Mouse (Mus musculus): ENCODE results near the gene Ccdc152. TPM values are rescaled to one million over a fixed set of nuclear protein-coding genes. Genes with fewer than 3 reads are reported as not detected.
"Not testable (repeated sequence)": the region's sequence is repeated elsewhere in the genome, so short reads cannot be mapped to it uniquely, and the experiment has no call there.

Ccdc152 gene
- polyA plus RNA-seq, 1 experiment from 2014 or later, result 22.5 TPM

DNA sequence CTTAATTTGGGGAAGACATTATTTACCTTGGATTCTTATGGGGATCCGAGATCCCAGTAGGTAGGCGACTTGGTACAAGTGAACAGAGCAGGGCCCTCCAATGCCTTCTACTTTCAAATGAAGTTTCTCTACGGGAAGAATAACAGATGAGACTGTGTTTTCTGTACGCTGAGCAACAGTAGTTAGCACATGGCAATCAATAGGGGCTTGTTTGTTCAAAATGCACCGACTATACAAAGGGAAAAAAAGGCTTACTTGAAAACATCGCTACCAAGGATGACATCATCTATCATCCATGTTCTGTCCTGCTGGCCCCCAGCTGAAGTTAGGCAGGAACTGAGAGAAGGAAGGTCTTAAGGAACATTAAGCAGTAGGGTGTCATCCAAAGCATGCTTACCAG is 35.1 kb downstream of the Ccdc152 start, which contains the start of gene Selenop:
TSS of gene Selenop (plus strand) at position 301 of the 400 bp plus-strand sequence.
- WGBS (ENCODE audit: missing documents), result 95% methylated on average over 6 of the region's 6 CpGs
- peak within 1 kb of the TSS; percentile 99 for H3K27ac ChIP-seq
- H3K36me3 ChIP-seq (ENCODE audit: inconsistent target), result no peaks in the 10 kb centered on the region; the same call in 1 of the 2 replicates
- H3K4me3 ChIP-seq (ENCODE audit: inconsistent target), result no peak within 1 kb of the TSS
- peaks cover 24% of the 10 kb centered on the region for H3K79me2 ChIP-seq (ENCODE audit: inconsistent target)

DNA sequence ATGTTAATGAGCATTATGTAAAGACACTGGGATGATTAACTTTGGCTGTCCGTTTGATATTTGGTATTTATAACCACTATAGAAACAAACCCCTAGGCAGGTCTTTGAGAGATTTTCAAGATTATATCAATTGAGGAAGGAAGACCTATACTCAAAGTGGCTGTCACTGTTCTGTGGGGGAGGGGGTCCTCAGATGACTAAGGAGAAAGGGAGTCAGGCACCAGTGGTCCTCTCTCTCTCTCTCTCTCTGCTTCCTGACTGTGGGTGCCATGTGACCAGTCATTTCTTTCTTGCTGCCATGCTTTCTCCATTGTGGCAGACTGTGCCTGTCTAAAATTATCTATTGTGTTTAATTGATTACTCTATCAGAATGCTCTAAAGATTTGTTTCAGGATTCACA is 38.5 kb downstream of the Ccdc152 start:
- no peak overlapping the region for H3K27ac ChIP-seq
- H3K4me3 ChIP-seq (ENCODE audit: inconsistent target), result no peak overlapping the region
- 79% methylated on average over 1 of the region's 1 CpGs for WGBS (ENCODE audit: missing documents)
- no peaks in the 10 kb centered on the region for H3K79me2 ChIP-seq (ENCODE audit: inconsistent target)
- H3K36me3 ChIP-seq (ENCODE audit: inconsistent target), result no peaks in the 10 kb centered on the region

DNA sequence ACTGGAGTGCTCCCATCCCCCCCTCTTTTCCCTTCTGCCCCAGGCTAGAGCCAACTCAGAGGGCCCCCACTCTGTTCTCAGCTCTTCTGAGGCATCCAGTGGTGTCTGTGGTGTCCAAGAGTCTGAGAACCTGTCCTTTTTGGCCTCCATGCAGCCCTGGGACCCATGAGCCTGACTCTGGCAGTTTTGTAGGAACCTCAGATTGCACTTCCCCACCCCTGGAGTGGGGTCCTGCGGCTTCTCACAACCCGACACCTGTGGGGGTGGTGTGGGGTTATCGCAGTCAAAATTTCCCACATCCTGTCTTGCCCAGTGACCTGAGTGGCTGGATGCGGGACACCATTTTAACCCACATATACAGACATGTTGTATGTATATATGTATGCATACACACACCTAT is 39.0 kb downstream of the Ccdc152 start:
- no peak overlapping the region for H3K27ac ChIP-seq
- 59% methylated on average over 3 of the region's 4 CpGs for WGBS (ENCODE audit: missing documents)

DNA sequence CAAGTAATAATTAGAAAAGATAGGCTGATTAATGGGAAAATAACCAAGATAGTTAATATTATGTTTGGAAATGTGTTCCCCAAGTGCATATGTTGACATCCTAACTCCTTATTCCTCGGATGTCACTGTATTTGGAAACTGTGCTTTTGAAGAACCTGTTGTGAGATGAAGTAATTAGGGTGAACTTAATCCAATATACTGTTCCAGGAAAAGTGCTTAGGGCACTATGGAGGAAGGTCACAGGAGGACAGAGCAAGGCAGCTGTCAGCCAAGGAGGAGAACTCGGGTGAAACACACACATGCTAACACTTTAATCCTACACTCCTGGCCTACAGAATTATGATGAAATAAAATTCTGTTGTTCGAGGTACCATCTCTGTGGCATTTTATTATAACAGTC is 40.4 kb downstream of the Ccdc152 start:
- WGBS (ENCODE audit: missing documents), result 89% methylated on average over 3 of the region's 3 CpGs
- H3K4me3 ChIP-seq (ENCODE audit: inconsistent target), result no peak overlapping the region
- no peaks in the 10 kb centered on the region for H3K36me3 ChIP-seq (ENCODE audit: inconsistent target)
- no peaks in the 10 kb centered on the region for H3K79me2 ChIP-seq (ENCODE audit: inconsistent target)
- no peak overlapping the region for H3K27ac ChIP-seq

More for the DNA sequence above, 39.0 kb downstream of the Ccdc152 start:
- Histone ChIP-seq H3K79me2 (ENCODE audit: inconsistent target) (no peaks in the 10 kb centered on the region), H3K36me3 (ENCODE audit: inconsistent target) (no peaks in the 10 kb centered on the region), H3K4me3 (ENCODE audit: inconsistent target) (no peak overlapping the region)

DNA sequence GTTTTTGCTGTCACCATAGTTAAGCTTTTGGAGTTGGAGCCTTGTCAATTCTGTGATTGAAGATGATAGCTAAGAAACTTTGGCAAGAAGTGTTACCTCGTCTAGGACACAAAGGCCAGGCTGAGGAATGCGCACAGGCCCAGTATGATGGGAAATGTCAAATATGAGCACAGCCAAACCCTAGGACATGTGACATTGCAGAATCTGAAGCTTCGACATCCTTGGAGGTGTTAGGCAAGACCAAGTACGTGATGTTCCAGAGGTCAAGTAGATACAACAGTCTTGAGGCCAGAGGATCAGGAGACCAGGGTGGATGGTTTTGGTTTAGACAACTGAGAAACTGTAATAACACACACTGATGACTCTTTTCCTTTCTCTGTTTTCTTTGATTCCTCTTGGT is 43.0 kb downstream of the Ccdc152 start:
- H3K4me3 ChIP-seq (ENCODE audit: inconsistent target), result no peak overlapping the region
- H3K79me2 ChIP-seq (ENCODE audit: inconsistent target), result no peaks in the 10 kb centered on the region
- no peaks in the 10 kb centered on the region for H3K36me3 ChIP-seq (ENCODE audit: inconsistent target)
- H3K27ac ChIP-seq, result no peak overlapping the region
- WGBS (ENCODE audit: missing documents), result 93% methylated on average over 4 of the region's 4 CpGs

DNA sequence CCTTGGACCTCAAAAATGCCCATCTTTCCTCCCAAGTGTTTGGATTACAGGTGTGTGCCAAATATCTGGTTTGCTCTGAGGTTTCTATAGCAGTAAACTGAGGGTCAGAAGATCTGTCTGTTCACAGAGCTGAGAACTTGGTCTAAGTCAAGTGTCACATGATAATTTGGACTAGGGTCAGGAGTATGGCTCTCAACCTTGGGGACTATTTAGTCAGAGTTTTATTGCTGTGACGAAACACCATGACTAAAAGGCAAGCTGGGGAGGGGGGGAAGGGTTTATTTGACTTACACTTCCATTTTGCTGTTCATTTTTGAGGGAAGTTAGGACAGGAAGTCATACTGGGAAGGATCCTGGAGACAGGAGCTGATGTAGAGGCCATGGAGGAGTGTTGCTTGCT is 44.3 kb downstream of the Ccdc152 start:
- 58% methylated on average over 1 of the region's 1 CpGs for WGBS (ENCODE audit: missing documents)
- H3K27ac ChIP-seq, result peak overlapping the region; percentile 48
- no peaks in the 10 kb centered on the region for H3K36me3 ChIP-seq (ENCODE audit: inconsistent target)
- no peak overlapping the region for H3K4me3 ChIP-seq (ENCODE audit: inconsistent target)
- no peaks in the 10 kb centered on the region for H3K79me2 ChIP-seq (ENCODE audit: inconsistent target)

DNA sequence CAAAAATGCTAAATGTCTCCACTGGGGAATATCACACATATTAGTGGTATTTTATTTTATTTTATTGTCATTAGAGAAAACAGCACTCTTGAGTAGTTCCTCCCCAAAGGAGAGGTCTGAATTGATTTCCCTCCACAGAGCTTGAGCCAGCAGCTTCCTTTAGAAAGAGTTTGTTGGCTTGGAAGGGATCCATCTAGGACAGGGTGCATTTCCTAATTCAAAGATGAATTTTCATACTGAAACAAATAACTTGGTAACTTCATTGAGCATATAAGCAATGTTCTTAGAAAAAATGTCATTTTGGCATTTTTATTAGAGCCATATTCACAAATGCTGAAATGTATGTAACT is 51.6 kb downstream of the Ccdc152 start:
- H3K4me3 ChIP-seq (ENCODE audit: inconsistent target), result no peak overlapping the region
- peak overlapping the region; percentile 87 for H3K27ac ChIP-seq

DNA sequence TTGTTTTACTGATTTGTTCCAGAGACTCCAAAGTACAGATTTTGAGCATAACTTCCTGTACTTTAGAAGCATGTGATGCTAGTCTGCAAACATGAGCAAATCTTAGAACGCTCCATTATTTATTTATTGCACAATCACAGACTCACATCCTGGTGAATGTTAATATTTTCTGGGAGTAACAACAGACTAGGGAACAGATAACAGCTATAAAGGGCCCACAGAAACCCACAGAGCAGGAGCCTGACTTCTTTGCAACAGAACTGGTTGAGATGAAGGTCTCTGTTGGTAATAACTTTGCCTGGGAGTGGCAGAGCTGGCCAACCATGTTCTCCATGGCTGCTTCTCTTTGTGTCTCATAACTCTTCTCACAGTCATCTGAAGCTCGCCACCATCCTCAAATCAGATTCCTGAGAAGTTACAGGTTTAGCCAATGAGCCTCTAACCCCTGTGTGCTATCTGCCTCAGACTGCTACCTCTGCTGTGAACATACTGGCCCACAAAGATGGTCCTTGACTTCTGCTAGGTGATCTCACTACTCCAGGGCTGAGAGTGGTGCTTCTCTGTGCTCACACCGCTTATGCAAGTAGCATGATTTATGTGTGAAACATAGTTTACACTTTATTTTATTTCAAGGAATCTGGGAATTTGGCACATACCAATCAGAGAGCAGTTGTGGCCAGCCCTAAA is 52.2 kb downstream of the Ccdc152 start:
- Histone ChIP-seq H3K36me3 (ENCODE audit: inconsistent target) (no peaks in the 10 kb centered on the region), H3K27ac (peak overlapping the region; percentile 87)
- WGBS (ENCODE audit: missing documents), result 80% methylated on average over 3 of the region's 3 CpGs

More for the DNA sequence above, 51.6 kb downstream of the Ccdc152 start:
- Histone ChIP-seq H3K36me3 (ENCODE audit: inconsistent target) (no peaks in the 10 kb centered on the region), H3K79me2 (ENCODE audit: inconsistent target) (no peaks in the 10 kb centered on the region)

DNA sequence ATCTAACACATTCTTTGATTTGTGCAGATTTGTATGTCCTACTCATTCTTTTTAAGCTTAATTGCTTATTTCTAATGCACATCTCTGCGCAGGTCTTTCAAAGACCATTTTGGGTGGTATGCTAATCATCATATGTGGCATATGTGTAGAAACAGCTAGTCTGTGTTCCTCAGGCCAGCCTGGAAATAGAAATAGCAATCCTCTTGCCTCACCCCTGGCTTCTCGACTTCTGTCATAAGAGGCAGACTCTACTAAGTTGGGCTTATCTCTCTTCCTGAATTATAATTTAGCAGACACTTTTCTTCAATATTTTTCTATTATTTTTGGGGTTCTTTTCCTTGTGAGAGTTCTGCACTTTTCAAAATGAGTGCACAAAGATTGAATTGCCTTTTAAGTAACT is 52.7 kb downstream of the Ccdc152 start:
- no peaks in the 10 kb centered on the region for H3K79me2 ChIP-seq (ENCODE audit: inconsistent target)
- WGBS (ENCODE audit: missing documents), result 72% methylated on average over 2 of the region's 2 CpGs
- H3K36me3 ChIP-seq (ENCODE audit: inconsistent target), result no peaks in the 10 kb centered on the region
- H3K27ac ChIP-seq, result peak overlapping the region; percentile 87
- no peak overlapping the region for H3K4me3 ChIP-seq (ENCODE audit: inconsistent target)

More for the DNA sequence above, 52.2 kb downstream of the Ccdc152 start:
- Histone ChIP-seq H3K79me2 (ENCODE audit: inconsistent target) (no peaks in the 10 kb centered on the region), H3K4me3 (ENCODE audit: inconsistent target) (no peak overlapping the region)

DNA sequence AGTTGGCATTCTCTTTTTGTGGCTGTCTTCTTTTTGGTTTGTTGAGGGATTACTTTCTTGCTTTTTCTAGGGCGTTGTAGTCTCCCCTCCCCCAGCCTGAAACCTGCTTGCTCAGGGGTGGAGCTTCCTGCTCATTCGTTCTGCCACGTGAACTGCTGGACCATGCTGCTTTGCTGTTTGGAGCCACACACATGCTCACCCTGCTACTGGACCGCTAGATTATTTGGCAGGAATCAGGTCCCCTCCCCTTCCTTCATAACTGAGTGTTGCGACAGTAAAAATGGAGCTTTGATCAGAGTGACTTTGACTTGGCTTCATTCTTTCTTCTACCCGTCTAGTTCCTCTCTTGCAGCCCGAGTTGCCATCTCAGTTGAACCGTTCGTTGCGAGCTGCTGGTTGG is 58.3 kb downstream of the Ccdc152 start:
- not testable (repeated sequence) for H3K79me2 ChIP-seq (ENCODE audit: inconsistent target); H3K4me3 ChIP-seq (ENCODE audit: inconsistent target); H3K27ac ChIP-seq; H3K36me3 ChIP-seq (ENCODE audit: inconsistent target)
- WGBS (ENCODE audit: missing documents), result 85% methylated on average over 10 of the region's 10 CpGs

DNA sequence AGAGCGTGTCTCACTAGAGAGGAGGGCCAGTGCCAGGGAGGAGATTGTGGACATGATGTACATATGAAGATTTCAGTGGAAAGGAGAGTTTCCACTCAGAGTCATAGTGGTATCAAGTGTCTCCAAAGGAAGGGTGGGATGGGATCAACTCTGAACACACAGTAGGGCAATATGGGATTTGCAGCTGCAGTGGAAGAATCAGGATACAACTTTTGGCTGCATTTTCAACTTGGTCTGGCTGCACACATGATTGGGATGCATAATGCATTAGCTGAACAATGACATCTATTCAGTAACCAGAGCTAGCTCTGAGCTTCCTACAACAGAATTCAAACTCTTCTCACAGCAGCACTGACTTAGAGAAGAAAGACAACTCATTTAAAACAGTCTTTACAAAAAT is 65.4 kb downstream of the Ccdc152 start:
- Histone ChIP-seq H3K4me3 (ENCODE audit: inconsistent target) (no peak overlapping the region), H3K27ac (no peak overlapping the region), H3K36me3 (ENCODE audit: inconsistent target) (no peaks in the 10 kb centered on the region), H3K79me2 (ENCODE audit: inconsistent target) (no peaks in the 10 kb centered on the region)
- WGBS (ENCODE audit: missing documents), result 94% methylated on average over 1 of the region's 1 CpGs

DNA sequence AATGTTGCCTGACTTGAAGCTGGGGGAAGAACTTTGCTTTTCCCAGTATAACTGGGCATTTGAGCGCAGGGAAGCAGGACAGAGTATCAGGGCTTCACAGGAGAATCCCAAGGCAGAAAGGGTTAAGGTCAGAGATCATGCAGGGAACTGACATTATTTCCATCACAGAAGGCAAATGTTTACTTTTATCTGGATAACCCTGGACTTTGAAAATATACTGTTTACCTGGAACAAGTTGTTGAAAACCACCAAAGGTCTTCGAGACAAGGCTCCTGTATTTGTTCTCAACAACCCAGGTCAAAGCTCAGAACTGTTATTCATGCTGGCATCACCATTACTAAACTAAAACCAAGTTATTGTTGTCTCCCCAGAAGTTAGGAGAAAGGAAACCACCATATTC is 67.0 kb downstream of the Ccdc152 start:
- Histone ChIP-seq H3K4me3 (ENCODE audit: inconsistent target) (no peak overlapping the region), H3K79me2 (ENCODE audit: inconsistent target) (no peaks in the 10 kb centered on the region), H3K27ac (no peak overlapping the region), H3K36me3 (ENCODE audit: inconsistent target) (no peaks in the 10 kb centered on the region)
- WGBS (ENCODE audit: missing documents), result 100% methylated on average over 2 of the region's 2 CpGs

DNA sequence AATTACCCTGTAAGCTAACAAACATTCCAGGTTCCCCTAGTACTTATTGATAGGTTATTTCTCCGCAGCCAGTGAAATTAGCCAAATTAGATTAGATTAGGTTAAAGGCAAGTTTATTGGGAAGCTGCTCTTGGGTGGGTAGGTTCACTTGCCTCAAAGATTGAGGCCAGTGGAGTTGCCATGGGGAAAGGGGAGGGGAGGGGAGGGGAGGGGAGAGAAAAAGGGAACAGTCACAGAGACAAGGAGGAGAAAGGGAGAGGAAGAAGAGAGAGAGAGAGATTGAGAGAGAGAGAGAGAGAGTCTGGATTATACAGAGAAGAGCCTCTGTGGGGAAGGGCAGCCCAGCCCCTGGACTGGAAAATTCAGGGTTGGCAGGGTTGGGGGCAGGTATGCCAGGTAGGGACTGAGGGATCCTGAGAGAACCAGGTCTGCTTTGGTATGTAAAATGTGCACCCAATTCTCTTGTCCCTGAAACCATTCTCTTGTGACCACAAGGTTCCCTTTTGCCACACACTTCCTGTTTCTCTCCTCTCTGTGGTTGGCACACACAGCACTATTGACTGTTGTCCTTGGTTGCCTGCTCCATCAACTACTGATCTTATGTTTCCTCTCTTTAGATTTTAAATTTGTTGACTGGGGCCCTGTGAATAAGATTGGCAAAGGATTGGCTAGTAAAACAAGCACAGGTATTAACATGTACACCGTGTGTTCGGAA is 69.3 kb downstream of the Ccdc152 start:
- Histone ChIP-seq H3K4me3 (ENCODE audit: inconsistent target) (no peak overlapping the region), H3K36me3 (ENCODE audit: inconsistent target) (no peaks in the 10 kb centered on the region), H3K79me2 (ENCODE audit: inconsistent target) (no peaks in the 10 kb centered on the region), H3K27ac (peak overlapping the region; percentile 97)
- 36% methylated on average over 3 of the region's 3 CpGs for WGBS (ENCODE audit: missing documents)

DNA sequence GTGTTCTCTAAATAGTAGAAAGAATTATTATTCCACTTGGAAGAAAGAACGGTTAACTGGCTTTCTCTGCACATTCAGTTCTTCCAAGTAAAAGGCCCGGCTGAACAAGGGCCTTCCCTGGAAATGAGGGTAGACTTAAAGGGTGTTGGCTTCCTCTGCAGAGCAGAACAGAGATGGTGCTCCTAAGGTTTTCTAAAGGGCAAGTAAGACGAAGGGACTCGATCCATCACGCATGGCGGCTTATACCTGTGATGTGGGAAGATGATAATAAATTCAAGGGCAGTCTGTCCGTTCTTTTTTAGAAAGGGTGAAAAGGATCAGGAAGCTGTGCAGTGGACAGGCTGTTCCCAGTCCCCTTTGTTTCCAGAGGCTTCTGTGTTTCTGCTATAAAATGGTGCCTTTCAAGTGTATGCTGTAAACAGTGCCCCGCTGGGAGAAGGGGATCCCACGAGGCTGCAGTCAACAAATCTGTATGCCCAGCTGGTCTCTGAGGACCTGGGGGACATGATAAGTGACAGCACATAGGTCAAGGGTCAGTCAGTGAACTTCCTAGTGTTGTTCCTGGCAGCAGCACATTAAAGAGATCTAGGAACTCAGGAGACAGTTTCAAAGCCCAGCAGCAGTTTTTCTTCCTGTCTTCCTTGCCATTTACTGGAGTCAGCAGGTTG is 71.0 kb downstream of the Ccdc152 start:
- 87% methylated on average over 9 of the region's 9 CpGs for WGBS (ENCODE audit: missing documents)
- peak overlapping the region; percentile 97 for H3K27ac ChIP-seq
- no peaks in the 10 kb centered on the region for H3K79me2 ChIP-seq (ENCODE audit: inconsistent target)
- H3K36me3 ChIP-seq (ENCODE audit: inconsistent target), result no peaks in the 10 kb centered on the region
- H3K4me3 ChIP-seq (ENCODE audit: inconsistent target), result no peak overlapping the region

DNA sequence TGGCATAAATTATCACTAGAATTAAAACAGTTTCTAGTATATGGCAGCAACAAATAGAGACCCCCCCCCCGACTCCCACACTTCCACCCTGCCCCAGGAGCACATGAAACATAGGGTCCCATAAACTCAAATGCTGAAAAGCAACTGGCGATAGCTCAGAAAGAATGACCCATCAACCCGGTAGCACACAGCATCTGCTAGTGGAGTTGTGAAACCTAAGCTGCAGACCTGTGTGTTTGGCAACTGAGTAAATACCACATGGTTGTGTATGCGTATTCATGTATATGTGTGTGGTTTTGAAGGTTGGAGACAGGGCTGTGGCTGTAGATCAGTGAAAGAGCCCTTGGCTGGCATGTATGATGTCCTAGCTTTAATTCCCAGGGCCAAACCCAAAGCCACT is 72.3 kb downstream of the Ccdc152 start:
- Histone ChIP-seq H3K36me3 (ENCODE audit: inconsistent target) (no peaks in the 10 kb centered on the region), H3K4me3 (ENCODE audit: inconsistent target) (no peak overlapping the region), H3K27ac (no peak overlapping the region), H3K79me2 (ENCODE audit: inconsistent target) (no peaks in the 10 kb centered on the region)
- WGBS (ENCODE audit: missing documents), result 70% methylated on average over 4 of the region's 4 CpGs
